Mouse (Mus musculus): Measurements from ENCODE around the gene Amt.
A peak's percentile ranks its signal among the peaks of the same experiment; 100 is the strongest.

DNA sequence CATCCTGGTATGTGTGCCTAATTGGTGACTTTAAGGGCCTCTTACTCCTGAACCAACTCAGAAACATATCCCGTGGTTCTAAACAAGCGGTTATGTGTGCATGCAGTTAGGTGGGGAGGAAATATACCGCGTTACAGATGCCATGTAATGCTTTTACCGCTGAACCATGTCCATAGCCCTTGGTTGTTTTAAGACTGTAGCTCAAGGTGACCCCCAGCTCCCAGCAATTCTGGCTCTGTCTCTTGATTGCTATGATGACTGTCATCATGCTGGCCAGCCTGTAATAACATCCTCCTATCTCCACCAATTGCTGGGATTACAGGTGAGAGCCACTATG is 44.5 kb downstream of the Amt start:
- TF ChIP-seq POLR2A (IDR thresholded peaks at IDR 0.05; ENCODE audit: low read depth, low read length) (peak; percentile 40; the same call in 1 of the 2 replicates), CTCF (IDR thresholded peaks at IDR 0.05; ENCODE audit: borderline replicate concordance, insufficient read depth, low read length) (no peak)

Measured in embryonic fibroblast, embryonic 13.5 days (primary cell).